Mouse (Mus musculus): Measurements from ENCODE around the gene Acot12. TPM values are rescaled to one million over a fixed set of nuclear protein-coding genes. Genes with fewer than 3 reads are reported as not detected.
"Not testable (repeated sequence)": the region's sequence is repeated elsewhere in the genome, so short reads cannot be mapped to it uniquely, and the experiment has no call there.

The Acot12 gene
- polyA plus RNA-seq, 1 experiment from 2014 or later: not detected

- Histone ChIP-seq H3K4me3 (no peak overlapping the region), H3K4me2 (replicated peaks) (no peak overlapping the region), H3K4me1 (no peaks in the 10 kb centered on the region), H3K27ac (replicated peaks) (no peak overlapping the region), H3K36me3 (no peaks in the 10 kb centered on the region), H3K9me3 (no peaks in the 10 kb centered on the region), H3K9ac (replicated peaks) (no peak overlapping the region), H3K27me3 (no peaks in the 10 kb centered on the region)
- WGBS: 91% methylated on average over 6 of the region's 6 CpGs
- ATAC-seq (replicated peaks): no peak
These were observed 20.5 kb downstream of the Acot12 start for GRCm38 (mm10) chr13:91761654-91762445.

- H3K36me3 ChIP-seq; H3K9ac ChIP-seq (replicated peaks); H3K4me2 ChIP-seq (replicated peaks); ATAC-seq (replicated peaks); H3K4me1 ChIP-seq; H3K9me3 ChIP-seq; H3K27me3 ChIP-seq; H3K27ac ChIP-seq (replicated peaks); H3K4me3 ChIP-seq: not testable (repeated sequence)
- 90% methylated on average over 3 of the region's 3 CpGs for WGBS
These were observed 22.3 kb downstream of the Acot12 start for GRCm38 (mm10) chr13:91763654-91764053.

- 92% methylated on average over 4 of the region's 4 CpGs for WGBS
- no peak overlapping the region for H3K9ac ChIP-seq (replicated peaks)
- no peak overlapping the region for H3K27ac ChIP-seq (replicated peaks)
- H3K4me1 ChIP-seq: no peaks in the 10 kb centered on the region
- H3K36me3 ChIP-seq: no peaks in the 10 kb centered on the region
- no peaks in the 10 kb centered on the region for H3K27me3 ChIP-seq
- H3K4me3 ChIP-seq: no peak overlapping the region
- H3K4me2 ChIP-seq (replicated peaks): no peak overlapping the region
- H3K9me3 ChIP-seq: no peaks in the 10 kb centered on the region
- no peak for ATAC-seq (replicated peaks)
These were observed 24.3 kb downstream of the Acot12 start for GRCm38 (mm10) chr13:91765627-91766026.

- H3K27ac ChIP-seq (replicated peaks): no peak overlapping the region
- no peak for ATAC-seq (replicated peaks)
- H3K4me1 ChIP-seq: no peaks in the 10 kb centered on the region
- H3K27me3 ChIP-seq: no peaks in the 10 kb centered on the region
- H3K9ac ChIP-seq (replicated peaks): no peak overlapping the region
- H3K36me3 ChIP-seq: no peaks in the 10 kb centered on the region
- H3K4me2 ChIP-seq (replicated peaks): no peak overlapping the region
- no peak overlapping the region for H3K4me3 ChIP-seq
- H3K9me3 ChIP-seq: no peaks in the 10 kb centered on the region
- 78% methylated on average over 9 of the region's 9 CpGs for WGBS
These were observed 27.7 kb downstream of the Acot12 start for GRCm38 (mm10) chr13:91768683-91769651.

GRCm38 (mm10) chr13:91778092-91778491 lies 36.8 kb downstream of the Acot12 start:
- WGBS: 97% methylated on average over 5 of the region's 5 CpGs

GRCm38 (mm10) chr13:91779892-91780291 lies 38.6 kb downstream of the Acot12 start:
- Histone ChIP-seq H3K4me2 (replicated peaks) (no peak overlapping the region), H3K27me3 (no peaks in the 10 kb centered on the region), H3K9ac (replicated peaks) (no peak overlapping the region), H3K9me3 (no peaks in the 10 kb centered on the region), H3K4me3 (no peak overlapping the region), H3K27ac (replicated peaks) (no peak overlapping the region), H3K4me1 (no peaks in the 10 kb centered on the region), H3K36me3 (no peaks in the 10 kb centered on the region)
- ATAC-seq (replicated peaks): no peak

More at GRCm38 (mm10) chr13:91778092-91778491, 36.8 kb downstream of the Acot12 start:
- Histone ChIP-seq H3K9me3 (no peaks in the 10 kb centered on the region), H3K27ac (replicated peaks) (no peak overlapping the region), H3K4me2 (replicated peaks) (no peak overlapping the region), H3K27me3 (no peaks in the 10 kb centered on the region), H3K4me1 (no peaks in the 10 kb centered on the region), H3K4me3 (no peak overlapping the region), H3K9ac (replicated peaks) (no peak overlapping the region), H3K36me3 (no peaks in the 10 kb centered on the region)
- ATAC-seq (replicated peaks): no peak

- peaks cover 19% of the 10 kb centered on the region for H3K36me3 ChIP-seq
- H3K4me1 ChIP-seq: no peaks in the 10 kb centered on the region
- WGBS: 75% methylated on average over 1 of the region's 1 CpGs
- H3K4me3 ChIP-seq: no peak overlapping the region
- H3K4me2 ChIP-seq (replicated peaks): no peak overlapping the region
- no peak overlapping the region for H3K27ac ChIP-seq (replicated peaks)
- H3K9me3 ChIP-seq: no peaks in the 10 kb centered on the region
- no peak for ATAC-seq (replicated peaks)
- H3K27me3 ChIP-seq: no peaks in the 10 kb centered on the region
- no peak overlapping the region for H3K9ac ChIP-seq (replicated peaks)
These were observed 50.7 kb downstream of the Acot12 start for GRCm38 (mm10) chr13:91792035-91792434.

- H3K36me3 ChIP-seq: peaks cover 47% of the 10 kb centered on the region
- no peak overlapping the region for H3K4me2 ChIP-seq (replicated peaks)
- H3K9me3 ChIP-seq: no peaks in the 10 kb centered on the region
- no peaks in the 10 kb centered on the region for H3K4me1 ChIP-seq
- WGBS: 97% methylated on average over 13 of the region's 13 CpGs
- H3K9ac ChIP-seq (replicated peaks): no peak overlapping the region
- ATAC-seq (replicated peaks): no peak
- no peak overlapping the region for H3K4me3 ChIP-seq
- H3K27ac ChIP-seq (replicated peaks): no peak overlapping the region
- H3K27me3 ChIP-seq: no peaks in the 10 kb centered on the region
These were observed 53.7 kb downstream of the Acot12 start for GRCm38 (mm10) chr13:91794926-91795436.

GRCm38 (mm10) chr13:91795593-91795992 lies 54.3 kb downstream of the Acot12 start:
- Histone ChIP-seq H3K36me3 (peaks cover 53% of the 10 kb centered on the region), H3K27me3 (no peaks in the 10 kb centered on the region), H3K27ac (replicated peaks) (0 out of 2 replicates have a peak overlapping the region, but pooled peaks have one; percentile 4), H3K4me1 (no peaks in the 10 kb centered on the region), H3K4me3 (no peak overlapping the region), H3K4me2 (replicated peaks) (no peak overlapping the region), H3K9me3 (no peaks in the 10 kb centered on the region), H3K9ac (replicated peaks) (no peak overlapping the region)
- 83% methylated on average over 10 of the region's 10 CpGs for WGBS
- ATAC-seq (replicated peaks): no peak; the same call in 1 of the 2 replicates

- no peak overlapping the region for H3K4me2 ChIP-seq (replicated peaks)
- H3K27ac ChIP-seq (replicated peaks): 0 out of 2 replicates have a peak overlapping the region, but pooled peaks have one; percentile 4
- no peaks in the 10 kb centered on the region for H3K27me3 ChIP-seq
- H3K9me3 ChIP-seq: no peaks in the 10 kb centered on the region
- H3K4me3 ChIP-seq: no peak overlapping the region
- peak; percentile 55; the same call in 1 of the 2 replicates for ATAC-seq (replicated peaks)
- H3K36me3 ChIP-seq: peaks cover 57% of the 10 kb centered on the region
- H3K9ac ChIP-seq (replicated peaks): no peak overlapping the region
- WGBS: 56% methylated on average over 6 of the region's 6 CpGs
- no peaks in the 10 kb centered on the region for H3K4me1 ChIP-seq
These were observed 54.7 kb downstream of the Acot12 start for GRCm38 (mm10) chr13:91796003-91796402.

- H3K9ac ChIP-seq (replicated peaks): no peak overlapping the region
- H3K9me3 ChIP-seq: no peaks in the 10 kb centered on the region
- no peak overlapping the region for H3K27ac ChIP-seq (replicated peaks)
- H3K36me3 ChIP-seq: peaks cover 62% of the 10 kb centered on the region
- WGBS: 89% methylated on average over 6 of the region's 6 CpGs
- no peak overlapping the region for H3K4me2 ChIP-seq (replicated peaks)
- no peaks in the 10 kb centered on the region for H3K27me3 ChIP-seq
- no peak for ATAC-seq (replicated peaks)
- no peaks in the 10 kb centered on the region for H3K4me1 ChIP-seq
- no peak overlapping the region for H3K4me3 ChIP-seq
These were observed 55.6 kb downstream of the Acot12 start for GRCm38 (mm10) chr13:91796916-91797315.

- no peak overlapping the region for H3K4me2 ChIP-seq (replicated peaks)
- H3K27ac ChIP-seq (replicated peaks): no peak overlapping the region
- ATAC-seq (replicated peaks): no peak
- H3K27me3 ChIP-seq: no peaks in the 10 kb centered on the region
- no peaks in the 10 kb centered on the region for H3K4me1 ChIP-seq
- H3K4me3 ChIP-seq: no peak overlapping the region
- WGBS: 85% methylated on average over 10 of the region's 10 CpGs
- H3K36me3 ChIP-seq: peaks cover 62% of the 10 kb centered on the region
- no peak overlapping the region for H3K9ac ChIP-seq (replicated peaks)
- no peaks in the 10 kb centered on the region for H3K9me3 ChIP-seq
These were observed 56.1 kb downstream of the Acot12 start for GRCm38 (mm10) chr13:91797442-91797841.

Data from forebrain, embryonic 15.5 days (tissue).